Mouse (Mus musculus) embryonic facial prominence, embryonic 15.5 days (tissue): ENCODE measurements around the gene Gm12216. TPM values are rescaled to one million over a fixed set of nuclear protein-coding genes. Genes with fewer than 3 reads are reported as not detected.
"Not testable (repeated sequence)": the region's sequence is repeated elsewhere in the genome, so short reads cannot be mapped to it uniquely, and the experiment has no call there.

ENCODE experiments used
- ATAC-seq: fragments of 200-750 bp; cut with Nextera tagmentation; 2 replicates; pipeline ENCODE4 v1.8.0; 2017; ENCODE audit warnings: low read depth, moderate TSS enrichment; ENCODE audit not compliant: insufficient number of reproducible peaks, low FRiP score, low TSS enrichment
- H3K27ac ChIP-seq: fragments of 300-500 bp; sonication (generic); replicated peaks from 2 replicates; pipeline ENCODE4 v1.5.1; 2015; ENCODE audit warnings: mild to moderate bottlenecking, inconsistent platforms
- H3K27me3 ChIP-seq: fragments of 300-500 bp; sonication (generic); 2 replicates; pipeline ENCODE4 v1.6.1; 2015; ENCODE audit warnings: inconsistent platforms
- H3K36me3 ChIP-seq: fragments of 300-500 bp; sonication (generic); 2 replicates; pipeline ENCODE4 v1.6.1; 2015; ENCODE audit warnings: mild to moderate bottlenecking, inconsistent platforms
- H3K4me1 ChIP-seq: fragments of 300-500 bp; sonication (generic); 2 replicates; pipeline ENCODE4 v1.6.1; 2015; ENCODE audit warnings: inconsistent platforms
- H3K4me2 ChIP-seq: fragments of 300-500 bp; sonication (generic); replicated peaks from 2 replicates; pipeline ENCODE4 v1.6.1; 2015; ENCODE audit warnings: mild to moderate bottlenecking, inconsistent platforms
- H3K4me3 ChIP-seq: fragments of 300-500 bp; sonication (generic); replicated peaks from 2 replicates; pipeline ENCODE4 v1.5.1; 2015; ENCODE audit warnings: mild to moderate bottlenecking, inconsistent platforms
- H3K9ac ChIP-seq: fragments of 300-500 bp; sonication (generic); 2 replicates; pipeline ENCODE4 v1.6.1; 2015; ENCODE audit warnings: inconsistent platforms
- H3K9me3 ChIP-seq: fragments of 300-500 bp; sonication (generic); replicated peaks from 2 replicates; pipeline ENCODE4 v1.6.1; 2016; ENCODE audit warnings: inconsistent platforms
- WGBS: fragments of 180-500 bp; shearing (Covaris S2); methylation state at CpG from one replicate; pipeline ENCODE4 v1.1.7; 2015; 5-methylcytosine and 5-hydroxymethylcytosine counted together
- polyA plus RNA-seq: library from polyadenylated mRNA; unstranded; fragments of >200 nt; fragmentation: Nextera tagmentation; extraction: Ambion mirVana; gene quantifications from 2 replicates; pipeline ENCODE4 v1.2.1, GENCODE M21; 2015

Gm12216 gene
- polyA plus RNA-seq, 1 experiment from 2014 or later, result 1.6 TPM

GRCm38 (mm10) chr11:53891505-53892451 is 32.7 kb upstream of the Gm12216 start, which contains the start of gene Slc22a5:
Gene Slc22a5 (minus strand): TSS chr11:53891660.
- no peaks in the 10 kb centered on the region for H3K9me3 ChIP-seq
- peaks cover 12% of the 10 kb centered on the region; the same call in 1 of the 2 replicates for H3K4me1 ChIP-seq
- ATAC-seq, result peak; percentile 99
- H3K4me3 ChIP-seq, result peak within 1 kb of the TSS; percentile 64
- no peaks in the 10 kb centered on the region for H3K27me3 ChIP-seq
- H3K9ac ChIP-seq, result peak within 1 kb of the TSS; percentile 56
- H3K36me3 ChIP-seq, result no peaks in the 10 kb centered on the region
- H3K27ac ChIP-seq, result peak within 1 kb of the TSS; percentile 49
- 3% methylated on average over 63 of the region's 63 CpGs for WGBS
- H3K4me2 ChIP-seq, result peak within 1 kb of the TSS; percentile 94

- Histone ChIP-seq H3K4me1 (peaks cover 12% of the 10 kb centered on the region; the same call in 1 of the 2 replicates), H3K9me3 (no peaks in the 10 kb centered on the region), H3K9ac (peak overlapping the region; percentile 56), H3K4me3 (peak overlapping the region; percentile 64), H3K27me3 (no peaks in the 10 kb centered on the region), H3K36me3 (no peaks in the 10 kb centered on the region), H3K27ac (peak overlapping the region; percentile 49), H3K4me2 (peak overlapping the region; percentile 94)
- ATAC-seq, result peak; percentile 5; the same call in 1 of the 2 replicates
- WGBS, result 3% methylated on average over 33 of the region's 33 CpGs
Measured at GRCm38 (mm10) chr11:53890906-53891504, 31.9 kb upstream of the Gm12216 start.

- ATAC-seq, result no peak
- H3K36me3 ChIP-seq, result no peaks in the 10 kb centered on the region
- no peaks in the 10 kb centered on the region for H3K9me3 ChIP-seq
- no peaks in the 10 kb centered on the region for H3K27me3 ChIP-seq
- peaks cover 12% of the 10 kb centered on the region; the same call in 1 of the 2 replicates for H3K4me1 ChIP-seq
- no peak overlapping the region for H3K9ac ChIP-seq
- H3K27ac ChIP-seq, result no peak overlapping the region
- peak overlapping the region; percentile 94 for H3K4me2 ChIP-seq
- peak overlapping the region; percentile 64; the same call in 1 of the 2 replicates for H3K4me3 ChIP-seq
- 75% methylated on average over 2 of the region's 2 CpGs for WGBS
Measured at GRCm38 (mm10) chr11:53890225-53890624, 31.2 kb upstream of the Gm12216 start.

GRCm38 (mm10) chr11:53889091-53889645 is 30.1 kb upstream of the Gm12216 start:
- H3K9ac ChIP-seq, result no peak overlapping the region
- no peaks in the 10 kb centered on the region for H3K27me3 ChIP-seq
- 0 out of 2 replicates have a peak overlapping the region, but pooled peaks have one; percentile 12 for H3K4me2 ChIP-seq
- H3K4me3 ChIP-seq, result no peak overlapping the region
- WGBS, result 49% methylated on average over 4 of the region's 4 CpGs
- H3K9me3 ChIP-seq, result no peaks in the 10 kb centered on the region
- no peak overlapping the region for H3K27ac ChIP-seq
- ATAC-seq, result no peak
- H3K36me3 ChIP-seq, result no peaks in the 10 kb centered on the region
- H3K4me1 ChIP-seq, result peaks cover 12% of the 10 kb centered on the region; the same call in 1 of the 2 replicates

- Histone ChIP-seq H3K4me2 (no peak overlapping the region), H3K27ac (no peak overlapping the region), H3K27me3 (no peaks in the 10 kb centered on the region), H3K9me3 (no peaks in the 10 kb centered on the region), H3K4me3 (no peak overlapping the region), H3K36me3 (no peaks in the 10 kb centered on the region), H3K9ac (no peak overlapping the region), H3K4me1 (peaks cover 12% of the 10 kb centered on the region; the same call in 1 of the 2 replicates)
- no peak for ATAC-seq
- 76% methylated on average over 4 of the region's 4 CpGs for WGBS
Measured at GRCm38 (mm10) chr11:53888242-53888641, 29.2 kb upstream of the Gm12216 start.

GRCm38 (mm10) chr11:53883287-53883686 is 24.2 kb upstream of the Gm12216 start:
- ATAC-seq, result no peak
- H3K9me3 ChIP-seq, result no peaks in the 10 kb centered on the region
- 95% methylated on average over 2 of the region's 2 CpGs for WGBS
- no peaks in the 10 kb centered on the region for H3K27me3 ChIP-seq
- H3K36me3 ChIP-seq, result no peaks in the 10 kb centered on the region
- H3K4me3 ChIP-seq, result no peak overlapping the region
- no peaks in the 10 kb centered on the region for H3K4me1 ChIP-seq
- no peak overlapping the region for H3K4me2 ChIP-seq
- H3K9ac ChIP-seq, result no peak overlapping the region
- no peak overlapping the region for H3K27ac ChIP-seq

- H3K27me3 ChIP-seq, H3K27ac ChIP-seq, H3K9me3 ChIP-seq, ATAC-seq, H3K4me2 ChIP-seq, H3K4me1 ChIP-seq, H3K36me3 ChIP-seq, H3K4me3 ChIP-seq, H3K9ac ChIP-seq: not testable (repeated sequence)
- 82% methylated on average over 5 of the region's 5 CpGs for WGBS
Measured at GRCm38 (mm10) chr11:53878096-53878495, 19.0 kb upstream of the Gm12216 start.

- whole genome bisulfite sequencing, result 73% methylated on average over 4 of the region's 4 CpGs
- no peaks in the 10 kb centered on the region for H3K4me1 ChIP-seq
- no peak overlapping the region for H3K9ac ChIP-seq
- H3K4me2 ChIP-seq, result no peak overlapping the region
- ATAC-seq, result no peak
- no peak overlapping the region for H3K4me3 ChIP-seq
- H3K36me3 ChIP-seq, result peaks cover 18% of the 10 kb centered on the region
- no peaks in the 10 kb centered on the region for H3K27me3 ChIP-seq
- no peak overlapping the region for H3K27ac ChIP-seq
- no peaks in the 10 kb centered on the region for H3K9me3 ChIP-seq
Measured at GRCm38 (mm10) chr11:53876488-53876887, 17.4 kb upstream of the Gm12216 start.

GRCm38 (mm10) chr11:53874706-53875105 is 15.7 kb upstream of the Gm12216 start:
- ATAC-seq, result no peak
- no peaks in the 10 kb centered on the region for H3K27me3 ChIP-seq
- H3K4me1 ChIP-seq, result no peaks in the 10 kb centered on the region
- WGBS, result 80% methylated on average over 4 of the region's 4 CpGs
- no peak overlapping the region for H3K4me3 ChIP-seq
- peaks cover 22% of the 10 kb centered on the region for H3K36me3 ChIP-seq
- H3K9ac ChIP-seq, result no peak overlapping the region
- no peak overlapping the region for H3K27ac ChIP-seq
- H3K9me3 ChIP-seq, result no peaks in the 10 kb centered on the region
- no peak overlapping the region for H3K4me2 ChIP-seq

GRCm38 (mm10) chr11:53873909-53874704 is 15.1 kb upstream of the Gm12216 start:
- not testable (repeated sequence) for H3K9me3 ChIP-seq, H3K27ac ChIP-seq, ATAC-seq, H3K27me3 ChIP-seq, H3K4me3 ChIP-seq, H3K4me1 ChIP-seq, H3K9ac ChIP-seq, H3K4me2 ChIP-seq
- 66% methylated on average over 5 of the region's 5 CpGs for WGBS
- H3K36me3 ChIP-seq, result peaks cover 22% of the 10 kb centered on the region
